Mouse (Mus musculus) adrenal gland, postnatal 25 days (tissue): ENCODE data around the gene Loxl3. TPM values are rescaled to one million over a fixed set of nuclear protein-coding genes. Genes with fewer than 3 reads are reported as not detected.
A peak's percentile ranks its signal among the peaks of the same experiment; 100 is the strongest.

Experiments
- DNase-seq: peaks from one replicate; pipeline ENCODE4 v3.0.0; 2021; ENCODE audit warnings: mixed read lengths
- microRNA-seq, 2 experiments: library from miRNA; unstranded; fragments of <30 nt; microRNA quantifications; one replicate each; pipeline ENCODE4 v1.2.0; 2021
- total RNA-seq: library from RNA; stranded (reverse); gene quantifications from 2 replicates; pipeline ENCODE4 v1.2.3, GENCODE M21; 2021

The Loxl3 gene
- total RNA-seq, 1 experiment from 2014 or later, result 2.5 TPM

GRCm38 (mm10) chr6:83086121-83087035, 52.4 kb downstream of the Loxl3 start, which contains the start of gene Lbx2:
Gene Lbx2, plus strand, starts transcription at chr6:83086367.
- DNase-seq, result peak; percentile 49

GRCm38 (mm10) chr6:83087205-83087925, 53.4 kb downstream of the Loxl3 start:
- peak; percentile 63 for DNase-seq

GRCm38 (mm10) chr6:83087926-83088260, 53.9 kb downstream of the Loxl3 start:
- DNase-seq, result no peak

- no peak for DNase-seq
These were observed 58.6 kb downstream of the Loxl3 start for GRCm38 (mm10) chr6:83092416-83093127.

GRCm38 (mm10) chr6:83095968-83096367, 62.0 kb downstream of the Loxl3 start:
- no peak for DNase-seq

- no peak for DNase-seq
These were observed 64.4 kb downstream of the Loxl3 start for GRCm38 (mm10) chr6:83098411-83098810.

- DNase-seq, result peak; percentile 84
These were observed 67.3 kb downstream of the Loxl3 start, which contains the start of the genes Ccdc142 and Gm42688 for GRCm38 (mm10) chr6:83101316-83101687. Gene Ccdc142, plus strand, starts transcription at chr6:83101601. Gene Gm42688, plus strand, starts transcription at chr6:83101617.

GRCm38 (mm10) chr6:83101688-83102556, 67.9 kb downstream of the Loxl3 start:
- peak; percentile 76 for DNase-seq

Small RNA genes within 50 kb of the gene (microRNA-seq; reads per million reads assigned to microRNA genes)
- 0 reads per million in 2 experiments for gene Mir3470a
- gene Mir7040, result 0 to 0.34 reads per million in 2 experiments

Other genes with a start within 250 kb of the Loxl3 start
- gene Sema4f, start 94.4 kb upstream of the Loxl3 start, total RNA-seq, result 1.00 and 1.4 TPM in 2 replicates
- not detected in 2 replicates for gene M1ap, start 87.3 kb upstream of the Loxl3 start, total RNA-seq
- 10.1 and 15.9 TPM in 2 replicates for gene Dok1, start 702 bp upstream of the Loxl3 start, total RNA-seq
- gene Aup1, start 20.3 kb downstream of the Loxl3 start, total RNA-seq, result 214 TPM in 2 replicates
- 59.1 and 70.1 TPM in 2 replicates for gene Htra2, start 21.1 kb downstream of the Loxl3 start, total RNA-seq
- gene Dqx1, start 23.7 kb downstream of the Loxl3 start, total RNA-seq, result 4.0 and 4.4 TPM in 2 replicates
- gene Tlx2, start 36.1 kb downstream of the Loxl3 start, total RNA-seq, result 14.0 and 14.2 TPM in 2 replicates
- 61.8 and 64.2 TPM in 2 replicates for gene Pcgf1, start 43.7 kb downstream of the Loxl3 start, total RNA-seq
- 11.6 and 22.8 TPM in 2 replicates for gene Lbx2, start 52.2 kb downstream of the Loxl3 start, total RNA-seq
- gene Ccdc142, start 67.4 kb downstream of the Loxl3 start, total RNA-seq, result 10.3 and 10.4 TPM in 2 replicates
- 10.6 and 12.1 TPM in 2 replicates for gene Gm42688, start 67.4 kb downstream of the Loxl3 start, total RNA-seq
- 92.9 and 112 TPM in 2 replicates for gene Mrpl53, start 74.9 kb downstream of the Loxl3 start, total RNA-seq
- 76.1 and 82.2 TPM in 2 replicates for gene Mogs, start 81.3 kb downstream of the Loxl3 start, total RNA-seq
- gene Wbp1, start 87.4 kb downstream of the Loxl3 start, total RNA-seq, result 92.3 and 118 TPM in 2 replicates
- gene Ino80b, start 91.3 kb downstream of the Loxl3 start, total RNA-seq, result 24.3 and 31.3 TPM in 2 replicates
- 17.6 and 22.6 TPM in 2 replicates for gene Rtkn, start 101.3 kb downstream of the Loxl3 start, total RNA-seq
- 1.2 and 5.1 TPM in 2 replicates for gene Wdr54, start 122.2 kb downstream of the Loxl3 start, total RNA-seq
- 0.61 and 1.2 TPM in 2 replicates for gene 1700003E16Rik, start 122.2 kb downstream of the Loxl3 start, total RNA-seq
- 138 and 172 TPM in 2 replicates for gene Dctn1, start 131.7 kb downstream of the Loxl3 start, total RNA-seq
- 0.12 TPM in 1 of 2 replicates, not detected in the other for gene Slc4a5, start 185.7 kb downstream of the Loxl3 start, total RNA-seq